Mouse (Mus musculus): ENCODE data around the gene Nptx1. TPM values are rescaled to one million over a fixed set of nuclear protein-coding genes. Genes with fewer than 3 reads are reported as not detected.

The Nptx1 gene
- polyA plus RNA-seq, 1 experiment from 2014 or later: 4.7 TPM

DNA sequence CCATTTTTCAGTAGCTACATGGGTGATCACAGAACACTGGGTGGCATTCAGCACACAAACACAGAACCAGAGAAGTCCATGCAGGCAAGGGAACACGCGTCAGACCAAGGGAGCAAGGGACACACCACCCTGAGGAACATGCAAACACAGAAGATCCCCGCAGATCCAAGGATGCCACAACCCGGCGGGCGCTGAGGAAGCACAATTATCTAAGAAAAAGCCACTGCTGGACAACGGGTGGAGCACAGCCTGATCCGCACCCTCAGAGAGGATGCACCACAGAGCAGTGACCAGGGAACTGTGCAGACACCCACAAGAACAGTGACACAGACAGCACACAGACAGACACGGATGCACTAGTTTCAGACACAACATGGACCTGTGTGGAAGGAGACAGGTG lies 7.0 kb downstream of the Nptx1 start:
- peaks cover 55% of the 10 kb centered on the region for H3K27me3 ChIP-seq
- 81% methylated on average over 9 of the region's 9 CpGs for WGBS
- H3K4me1 ChIP-seq: peaks cover 17% of the 10 kb centered on the region

DNA sequence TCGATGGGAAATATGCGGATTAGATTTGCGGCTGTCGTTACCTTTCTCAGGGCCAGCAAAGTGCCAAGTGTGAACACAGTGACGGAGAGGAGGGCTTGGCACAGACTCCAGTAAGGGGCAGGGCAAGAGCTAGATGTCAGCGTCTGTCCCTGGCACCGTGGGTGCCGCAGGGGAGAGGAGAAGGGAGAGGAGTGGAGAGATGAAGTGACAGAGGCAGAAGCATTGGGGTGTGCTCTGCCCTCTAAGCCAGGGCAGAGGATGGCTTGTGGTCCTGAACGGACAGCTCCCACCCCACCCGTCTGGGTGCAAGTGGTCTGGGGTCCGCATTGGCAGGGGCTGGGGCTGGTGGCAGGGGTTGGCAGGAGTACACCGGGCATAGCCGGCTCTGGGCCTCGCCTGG lies 7.6 kb downstream of the Nptx1 start:
- Histone ChIP-seq H3K9ac (no peak overlapping the region), H3K9me3 (replicated peaks) (no peaks in the 10 kb centered on the region), H3K36me3 (ENCODE audit: poor library complexity, severe bottlenecking) (no peaks in the 10 kb centered on the region), H3K4me2 (no peak overlapping the region), H3K27ac (no peak overlapping the region), H3K4me1 (peaks cover 11% of the 10 kb centered on the region), H3K27me3 (peaks cover 49% of the 10 kb centered on the region), H3K4me3 (no peak overlapping the region)
- no peak for ATAC-seq
- WGBS: 31% methylated on average over 14 of the region's 14 CpGs

More for the DNA sequence above, 7.0 kb downstream of the Nptx1 start:
- no peaks in the 10 kb centered on the region for H3K36me3 ChIP-seq (ENCODE audit: poor library complexity, severe bottlenecking)
- ATAC-seq: no peak
- H3K4me2 ChIP-seq: no peak overlapping the region
- H3K27ac ChIP-seq: no peak overlapping the region
- no peak overlapping the region for H3K9ac ChIP-seq
- H3K4me3 ChIP-seq: no peak overlapping the region
- no peaks in the 10 kb centered on the region for H3K9me3 ChIP-seq (replicated peaks)

GRCm38 (mm10) chr11:119533745-119534144 lies 13.8 kb downstream of the Nptx1 start:
- ATAC-seq: no peak
- 77% methylated on average over 7 of the region's 7 CpGs for WGBS

GRCm38 (mm10) chr11:119532460-119532859 lies 15.1 kb downstream of the Nptx1 start:
- Histone ChIP-seq H3K4me1 (peaks cover 13% of the 10 kb centered on the region; the same call in 1 of the 2 replicates), H3K4me3 (no peak overlapping the region), H3K9ac (no peak overlapping the region), H3K27me3 (no peaks in the 10 kb centered on the region), H3K27ac (no peak overlapping the region), H3K36me3 (ENCODE audit: poor library complexity, severe bottlenecking) (no peaks in the 10 kb centered on the region), H3K4me2 (no peak overlapping the region), H3K9me3 (replicated peaks) (no peaks in the 10 kb centered on the region)
- peak; percentile 62; the same call in 1 of the 2 replicates for ATAC-seq
- WGBS: 50% methylated on average over 8 of the region's 8 CpGs

More at GRCm38 (mm10) chr11:119533745-119534144, 13.8 kb downstream of the Nptx1 start:
- no peak overlapping the region for H3K9ac ChIP-seq
- H3K27me3 ChIP-seq: no peaks in the 10 kb centered on the region
- no peaks in the 10 kb centered on the region for H3K36me3 ChIP-seq (ENCODE audit: poor library complexity, severe bottlenecking)
- no peaks in the 10 kb centered on the region for H3K9me3 ChIP-seq (replicated peaks)
- H3K4me2 ChIP-seq: no peak overlapping the region
- H3K4me3 ChIP-seq: no peak overlapping the region
- H3K27ac ChIP-seq: no peak overlapping the region
- peaks cover 13% of the 10 kb centered on the region; the same call in 1 of the 2 replicates for H3K4me1 ChIP-seq

- Histone ChIP-seq H3K27ac (peak overlapping the region; percentile 63), H3K4me1 (peaks cover 17% of the 10 kb centered on the region; the same call in 1 of the 2 replicates), H3K27me3 (no peaks in the 10 kb centered on the region), H3K4me2 (no peak overlapping the region), H3K36me3 (ENCODE audit: poor library complexity, severe bottlenecking) (no peaks in the 10 kb centered on the region), H3K9ac (no peak overlapping the region), H3K9me3 (replicated peaks) (no peaks in the 10 kb centered on the region), H3K4me3 (no peak overlapping the region)
- WGBS: 68% methylated on average over 11 of the region's 11 CpGs
- ATAC-seq: no peak
Measured at GRCm38 (mm10) chr11:119528930-119529329, 18.6 kb downstream of the Nptx1 start.

- no peak overlapping the region for H3K9ac ChIP-seq
- H3K4me2 ChIP-seq: no peak overlapping the region
- WGBS: 85% methylated on average over 14 of the region's 14 CpGs
- peaks cover 4% of the 10 kb centered on the region; the same call in 1 of the 2 replicates for H3K4me1 ChIP-seq
- no peaks in the 10 kb centered on the region for H3K27me3 ChIP-seq
- no peak for ATAC-seq
- H3K36me3 ChIP-seq (ENCODE audit: poor library complexity, severe bottlenecking): no peaks in the 10 kb centered on the region
- H3K9me3 ChIP-seq (replicated peaks): no peaks in the 10 kb centered on the region
- H3K27ac ChIP-seq: no peak overlapping the region
- H3K4me3 ChIP-seq: no peak overlapping the region
Measured at GRCm38 (mm10) chr11:119526068-119526966, 21.2 kb downstream of the Nptx1 start.

DNA sequence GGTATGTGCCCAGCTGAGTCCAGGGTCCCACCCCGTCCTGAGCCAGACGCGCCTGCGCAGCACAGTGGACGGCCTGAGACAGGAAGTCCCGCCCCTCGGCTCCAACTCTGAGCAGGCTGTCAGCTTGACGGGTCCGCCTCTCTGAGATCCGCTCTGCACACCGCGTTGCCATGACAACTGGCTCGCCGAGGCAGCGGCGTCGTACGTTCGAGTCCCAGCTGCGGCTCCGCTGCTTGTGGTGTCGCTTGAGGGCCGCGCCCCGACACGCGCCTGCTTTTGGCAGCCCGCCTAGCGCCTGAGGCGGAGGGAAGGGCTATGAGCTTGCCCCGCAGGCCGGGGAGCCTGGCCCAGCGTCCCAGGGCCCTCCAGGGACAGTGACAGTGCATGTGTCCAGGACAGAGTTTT lies 23.0 kb downstream of the Nptx1 start:
- Histone ChIP-seq H3K27me3 (no peaks in the 10 kb centered on the region), H3K27ac (no peak overlapping the region), H3K36me3 (ENCODE audit: poor library complexity, severe bottlenecking) (no peaks in the 10 kb centered on the region), H3K9me3 (replicated peaks) (no peaks in the 10 kb centered on the region), H3K4me1 (peaks cover 4% of the 10 kb centered on the region; the same call in 1 of the 2 replicates), H3K9ac (no peak overlapping the region), H3K4me3 (peak overlapping the region; percentile 35), H3K4me2 (peak overlapping the region; percentile 55)
- peak; percentile 95 for ATAC-seq
- WGBS: 3% methylated on average over 30 of the region's 33 CpGs

DNA sequence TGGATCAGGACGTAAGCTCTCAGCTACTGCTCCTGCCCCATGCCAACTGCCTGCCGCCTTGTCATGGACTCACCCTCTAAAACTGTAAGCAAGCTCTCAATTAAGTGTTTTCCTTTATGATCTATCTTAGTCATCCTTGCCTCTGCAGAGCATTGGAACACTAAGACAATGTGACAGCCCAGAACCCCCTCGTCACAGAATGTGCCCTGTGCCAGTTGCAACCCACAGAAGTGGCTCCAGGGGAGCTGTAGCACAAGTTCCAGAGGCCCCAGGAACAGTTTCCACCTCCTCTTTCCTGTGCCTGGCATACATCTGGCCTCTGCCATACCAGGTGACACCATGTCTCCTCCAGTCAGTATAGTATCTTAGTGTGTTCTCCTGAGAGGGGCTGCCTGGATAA lies 24.2 kb downstream of the Nptx1 start:
- Histone ChIP-seq H3K27ac (no peak overlapping the region), H3K4me2 (no peak overlapping the region), H3K9ac (no peak overlapping the region), H3K36me3 (ENCODE audit: poor library complexity, severe bottlenecking) (no peaks in the 10 kb centered on the region), H3K9me3 (replicated peaks) (no peaks in the 10 kb centered on the region), H3K4me3 (no peak overlapping the region), H3K4me1 (peaks cover 4% of the 10 kb centered on the region; the same call in 1 of the 2 replicates), H3K27me3 (no peaks in the 10 kb centered on the region)
- ATAC-seq: no peak
- WGBS: 86% methylated on average over 3 of the region's 3 CpGs

DNA sequence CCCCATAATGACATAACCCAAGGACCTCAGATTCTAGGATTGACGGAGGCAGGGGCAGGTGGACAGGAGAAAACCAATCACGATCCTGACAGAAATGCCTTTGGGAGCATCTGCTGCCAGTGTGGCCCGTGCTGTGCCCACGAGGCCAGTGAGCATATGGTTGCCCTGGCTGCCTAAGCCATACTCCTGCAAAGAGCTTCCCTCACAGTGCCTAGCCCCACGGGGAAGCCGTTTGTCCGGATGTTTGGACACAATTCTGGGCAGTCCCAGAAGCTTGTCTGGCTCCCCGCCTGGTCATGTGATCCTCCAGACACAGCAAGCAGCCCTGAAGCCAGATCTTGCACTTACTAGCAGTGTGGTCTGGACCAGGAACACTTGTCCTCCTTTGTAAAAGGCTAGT lies 24.8 kb downstream of the Nptx1 start:
- Histone ChIP-seq H3K27me3 (no peaks in the 10 kb centered on the region), H3K36me3 (ENCODE audit: poor library complexity, severe bottlenecking) (no peaks in the 10 kb centered on the region), H3K4me3 (no peak overlapping the region), H3K27ac (peak overlapping the region; percentile 19; the same call in 1 of the 2 replicates), H3K4me2 (no peak overlapping the region), H3K4me1 (peaks cover 5% of the 10 kb centered on the region; the same call in 1 of the 2 replicates), H3K9ac (no peak overlapping the region), H3K9me3 (replicated peaks) (no peaks in the 10 kb centered on the region)
- WGBS: 80% methylated on average over 8 of the region's 8 CpGs
- ATAC-seq: no peak

DNA sequence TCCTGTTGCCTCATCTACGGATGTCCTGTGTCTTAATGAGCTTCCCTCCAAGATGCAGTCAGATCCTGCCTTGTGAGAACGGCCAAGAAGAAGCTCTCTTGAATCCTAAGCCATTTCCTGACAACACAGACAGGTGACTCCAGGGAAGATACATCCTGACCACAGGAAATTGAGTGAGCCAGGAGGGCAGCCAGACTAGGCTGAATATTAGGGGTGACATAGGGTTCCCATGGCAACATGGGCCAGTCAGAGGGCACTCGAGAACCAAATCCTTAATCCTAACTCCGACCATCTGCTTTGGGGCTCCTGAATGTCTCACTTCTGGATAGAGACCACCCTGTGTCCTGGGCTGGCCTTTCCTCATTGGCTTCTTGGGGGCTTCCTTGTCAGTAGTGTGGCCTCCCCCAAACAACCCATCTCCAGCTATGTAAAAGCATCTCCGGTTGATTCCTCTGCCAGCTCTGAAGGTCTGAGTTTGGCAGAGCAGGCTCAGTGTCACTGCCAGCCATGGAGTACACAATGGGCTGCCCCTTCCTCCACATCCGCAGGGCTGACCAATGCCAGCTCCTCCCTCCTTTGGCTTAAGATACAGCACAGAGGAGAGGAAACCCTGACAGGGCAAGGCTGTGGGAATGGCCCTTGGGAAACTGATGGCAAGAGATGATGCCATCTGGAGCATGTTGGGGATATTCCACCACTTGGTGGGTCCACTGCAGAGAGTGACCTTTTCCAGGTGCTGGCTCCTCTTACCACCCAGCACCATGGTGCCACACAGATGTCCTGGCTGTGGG lies 25.4 kb downstream of the Nptx1 start:
- H3K9me3 ChIP-seq (replicated peaks): no peaks in the 10 kb centered on the region
- H3K4me3 ChIP-seq: no peak overlapping the region
- no peak overlapping the region for H3K4me2 ChIP-seq
- ATAC-seq: no peak
- 84% methylated on average over 6 of the region's 6 CpGs for WGBS
- H3K9ac ChIP-seq: no peak overlapping the region
- H3K27ac ChIP-seq: no peak overlapping the region
- H3K4me1 ChIP-seq: peaks cover 11% of the 10 kb centered on the region
- no peaks in the 10 kb centered on the region for H3K27me3 ChIP-seq
- H3K36me3 ChIP-seq (ENCODE audit: poor library complexity, severe bottlenecking): no peaks in the 10 kb centered on the region

DNA sequence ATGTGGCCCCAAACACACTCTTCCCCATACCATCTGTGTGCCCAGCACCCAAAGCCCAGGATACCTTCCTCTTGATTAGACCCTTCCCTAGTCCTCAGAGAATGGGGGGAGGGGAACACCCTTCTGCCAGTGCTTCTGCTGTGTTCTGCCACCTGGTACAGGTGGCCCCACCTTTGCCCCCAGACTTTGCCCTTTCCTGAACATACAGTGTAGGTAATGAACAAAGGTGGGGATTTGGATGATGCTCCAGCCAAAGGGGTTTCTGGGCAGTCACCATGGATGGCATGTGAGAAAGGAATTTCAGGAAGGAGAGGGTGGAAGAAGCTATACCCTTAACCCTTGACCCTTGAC lies 26.9 kb downstream of the Nptx1 start:
- no peaks in the 10 kb centered on the region for H3K9me3 ChIP-seq (replicated peaks)
- H3K9ac ChIP-seq: no peak overlapping the region
- no peak overlapping the region for H3K4me2 ChIP-seq
- no peak overlapping the region for H3K4me3 ChIP-seq
- H3K4me1 ChIP-seq: peaks cover 26% of the 10 kb centered on the region
- ATAC-seq: no peak
- H3K27me3 ChIP-seq: no peaks in the 10 kb centered on the region
- no peaks in the 10 kb centered on the region for H3K36me3 ChIP-seq (ENCODE audit: poor library complexity, severe bottlenecking)
- H3K27ac ChIP-seq: no peak overlapping the region
